Mouse (Mus musculus): ENCODE measurements around the gene S100a6.

GRCm38 (mm10) chr3:90612728-90613291 lies at the start of gene S100a6:
- TF ChIP-seq CTCF (IDR thresholded peaks at IDR 0.05; ENCODE audit: borderline replicate concordance, insufficient read depth, low read length): peak; percentile 94; the same call in 1 of the 2 replicates
- peak; percentile 98 for TF ChIP-seq POLR2A (IDR thresholded peaks at IDR 0.05; ENCODE audit: low read depth, low read length)

Data from embryonic fibroblast, embryonic 13.5 days (primary cell).